Mouse (Mus musculus): Measurements from ENCODE around the gene Evpl. TPM values are rescaled to one million over a fixed set of nuclear protein-coding genes. Genes with fewer than 3 reads are reported as not detected.

Evpl gene
- polyA plus RNA-seq, 1 experiment = not detected

GRCm38 (mm10) chr11:116186360-116186759, 51.5 kb downstream of the Evpl start:
- TF ChIP-seq POLR2A (IDR thresholded peaks at IDR 0.05; ENCODE audit: borderline replicate concordance, low read depth, low read length) = no peak
- no peak for TF ChIP-seq CTCF (IDR thresholded peaks at IDR 0.05; ENCODE audit: low read depth, low read length)
- no peak overlapping the region for H3K27ac ChIP-seq (ENCODE audit: insufficient read depth, low read depth, low read length)
- no peaks in the 10 kb centered on the region for H3K4me1 ChIP-seq (ENCODE audit: control insufficient read depth, insufficient read depth, low read length)
- H3K4me3 ChIP-seq (ENCODE audit: insufficient read depth, low read length) = no peak overlapping the region

GRCm38 (mm10) chr11:116185836-116186235, 52.0 kb downstream of the Evpl start:
- H3K4me1 ChIP-seq (ENCODE audit: control insufficient read depth, insufficient read depth, low read length) = no peaks in the 10 kb centered on the region
- H3K4me3 ChIP-seq (ENCODE audit: insufficient read depth, low read length) = no peak overlapping the region
- TF ChIP-seq CTCF (IDR thresholded peaks at IDR 0.05; ENCODE audit: low read depth, low read length) (no peak), POLR2A (IDR thresholded peaks at IDR 0.05; ENCODE audit: borderline replicate concordance, low read depth, low read length) (no peak)
- H3K27ac ChIP-seq (ENCODE audit: insufficient read depth, low read depth, low read length) = no peak overlapping the region

- TF ChIP-seq CTCF (IDR thresholded peaks at IDR 0.05; ENCODE audit: low read depth, low read length) (no peak), POLR2A (IDR thresholded peaks at IDR 0.05; ENCODE audit: borderline replicate concordance, low read depth, low read length) (no peak)
- Histone ChIP-seq H3K27ac (ENCODE audit: insufficient read depth, low read depth, low read length) (no peak overlapping the region), H3K4me1 (ENCODE audit: control insufficient read depth, insufficient read depth, low read length) (no peaks in the 10 kb centered on the region), H3K4me3 (ENCODE audit: insufficient read depth, low read length) (no peak overlapping the region)
These were observed 59.3 kb downstream of the Evpl start for GRCm38 (mm10) chr11:116178411-116179121.

- Histone ChIP-seq H3K4me3 (ENCODE audit: insufficient read depth, low read length) (no peak overlapping the region), H3K4me1 (ENCODE audit: control insufficient read depth, insufficient read depth, low read length) (peaks cover 1% of the 10 kb centered on the region), H3K27ac (ENCODE audit: insufficient read depth, low read depth, low read length) (no peak overlapping the region)
- TF ChIP-seq POLR2A (IDR thresholded peaks at IDR 0.05; ENCODE audit: borderline replicate concordance, low read depth, low read length) = no peak
- TF ChIP-seq CTCF (IDR thresholded peaks at IDR 0.05; ENCODE audit: low read depth, low read length) = no peak
These were observed 61.9 kb downstream of the Evpl start for GRCm38 (mm10) chr11:116176010-116176409.

- Histone ChIP-seq H3K4me1 (ENCODE audit: control insufficient read depth, insufficient read depth, low read length) (peaks cover 10% of the 10 kb centered on the region), H3K4me3 (ENCODE audit: insufficient read depth, low read length) (no peak overlapping the region), H3K27ac (ENCODE audit: insufficient read depth, low read depth, low read length) (no peak overlapping the region)
- TF ChIP-seq POLR2A (IDR thresholded peaks at IDR 0.05; ENCODE audit: borderline replicate concordance, low read depth, low read length) = no peak
- no peak for TF ChIP-seq CTCF (IDR thresholded peaks at IDR 0.05; ENCODE audit: low read depth, low read length)
These were observed 63.0 kb downstream of the Evpl start for GRCm38 (mm10) chr11:116174775-116175448.

- peaks cover 16% of the 10 kb centered on the region for H3K4me1 ChIP-seq (ENCODE audit: control insufficient read depth, insufficient read depth, low read length)
- no peak overlapping the region for H3K4me3 ChIP-seq (ENCODE audit: insufficient read depth, low read length)
- H3K27ac ChIP-seq (ENCODE audit: insufficient read depth, low read depth, low read length) = no peak overlapping the region
These were observed 65.9 kb downstream of the Evpl start for GRCm38 (mm10) chr11:116171959-116172358.

More at GRCm38 (mm10) chr11:116171959-116172358, 65.9 kb downstream of the Evpl start:
- TF ChIP-seq POLR2A (IDR thresholded peaks at IDR 0.05; ENCODE audit: borderline replicate concordance, low read depth, low read length) (no peak), CTCF (IDR thresholded peaks at IDR 0.05; ENCODE audit: low read depth, low read length) (no peak)

Other genes with a start within 250 kb of the Evpl start
- gene Galk1, start 225.4 kb downstream of the Evpl start, polyA plus RNA-seq (2012; ENCODE audit: insufficient read depth, insufficient read length, missing spikeins) = 12.2 and 14.4 TPM in 2 replicates
- 431 and 432 TPM in 2 replicates for gene H3f3b, start 210.1 kb downstream of the Evpl start, polyA plus RNA-seq (2012; ENCODE audit: insufficient read depth, insufficient read length, missing spikeins)
- 24.9 and 28.1 TPM in 2 replicates for gene Unk, start 207.8 kb downstream of the Evpl start, polyA plus RNA-seq (2012; ENCODE audit: insufficient read depth, insufficient read length, missing spikeins)
- 23.2 and 32.3 TPM in 2 replicates for gene Unc13d, start 160.1 kb downstream of the Evpl start, polyA plus RNA-seq (2012; ENCODE audit: insufficient read depth, insufficient read length, missing spikeins)
- gene Wbp2, start 151.1 kb downstream of the Evpl start, polyA plus RNA-seq (2012; ENCODE audit: insufficient read depth, insufficient read length, missing spikeins) = 134 and 155 TPM in 2 replicates
- 32.1 and 38.5 TPM in 2 replicates for gene Trim47, start 110.9 kb downstream of the Evpl start, polyA plus RNA-seq (2012; ENCODE audit: insufficient read depth, insufficient read length, missing spikeins)
- gene Trim65, start 106.9 kb downstream of the Evpl start, polyA plus RNA-seq (2012; ENCODE audit: insufficient read depth, insufficient read length, missing spikeins) = 22.4 and 23.4 TPM in 2 replicates
- 19.2 and 31.8 TPM in 2 replicates for gene Mrpl38, start 99.2 kb downstream of the Evpl start, polyA plus RNA-seq (2012; ENCODE audit: insufficient read depth, insufficient read length, missing spikeins)
- 21.1 and 26.4 TPM in 2 replicates for gene Fbf1, start 69.9 kb downstream of the Evpl start, polyA plus RNA-seq (2012; ENCODE audit: insufficient read depth, insufficient read length, missing spikeins)
- 70.4 TPM in 2 replicates for gene Ten1, start 39.2 kb downstream of the Evpl start, polyA plus RNA-seq (2012; ENCODE audit: insufficient read depth, insufficient read length, missing spikeins)
- gene Acox1, start 39.0 kb downstream of the Evpl start, polyA plus RNA-seq (2012; ENCODE audit: insufficient read depth, insufficient read length, missing spikeins) = 47.0 and 47.6 TPM in 2 replicates
- 42.5 and 43.7 TPM in 2 replicates for gene Srp68, start 36.1 kb upstream of the Evpl start, polyA plus RNA-seq (2012; ENCODE audit: insufficient read depth, insufficient read length, missing spikeins)
- 0.41 TPM in 1 of 2 replicates, not detected in the other for gene Galr2, start 42.9 kb upstream of the Evpl start, polyA plus RNA-seq (2012; ENCODE audit: insufficient read depth, insufficient read length, missing spikeins)
- 71.8 and 88.2 TPM in 2 replicates for gene Exoc7, start 69.2 kb upstream of the Evpl start, polyA plus RNA-seq (2012; ENCODE audit: insufficient read depth, insufficient read length, missing spikeins)
- gene Foxj1, start 97.3 kb upstream of the Evpl start, polyA plus RNA-seq (2012; ENCODE audit: insufficient read depth, insufficient read length, missing spikeins) = not detected in 2 replicates
- gene Rnf157, start 175.0 kb upstream of the Evpl start, polyA plus RNA-seq (2012; ENCODE audit: insufficient read depth, insufficient read length, missing spikeins) = 12.3 and 12.4 TPM in 2 replicates
- 123 and 152 TPM in 2 replicates for gene Ubald2, start 196.0 kb upstream of the Evpl start, polyA plus RNA-seq (2012; ENCODE audit: insufficient read depth, insufficient read length, missing spikeins)
- gene Qrich2, start 228.2 kb upstream of the Evpl start, polyA plus RNA-seq (2012; ENCODE audit: insufficient read depth, insufficient read length, missing spikeins) = not detected in 2 replicates

Data from bone marrow macrophage, adult 2 months (primary cell).